Mouse (Mus musculus): ENCODE results near the gene Fam178b. TPM values are rescaled to one million over a fixed set of nuclear protein-coding genes. Genes with fewer than 3 reads are reported as not detected.
"Not testable (repeated sequence)": the region's sequence is repeated elsewhere in the genome, so short reads cannot be mapped to it uniquely, and the experiment has no call there.

Fam178b gene
- polyA plus RNA-seq, 1 experiment from 2014 or later, result 5.5 TPM

DNA sequence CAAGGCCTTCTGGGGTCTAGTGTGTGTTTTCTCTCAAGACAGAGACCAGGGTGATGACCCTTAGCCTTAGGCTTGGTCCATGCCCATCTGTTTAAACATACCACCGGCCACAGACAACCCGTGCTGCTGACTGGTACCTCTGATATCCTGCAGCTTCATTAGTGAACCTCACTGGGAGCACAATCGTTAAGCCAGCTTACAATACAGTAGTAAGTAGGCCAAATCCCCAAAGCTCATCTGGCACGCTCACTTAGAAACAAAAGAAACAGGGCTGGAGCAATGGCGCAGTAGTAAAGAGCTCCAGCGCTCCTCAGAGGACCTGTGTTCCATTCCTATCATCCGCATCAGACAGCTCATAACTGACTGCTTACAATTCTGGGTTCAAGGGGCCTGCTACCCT is 2.1 kb downstream of the Fam178b start:
- 69% methylated on average over 7 of the region's 7 CpGs for WGBS

DNA sequence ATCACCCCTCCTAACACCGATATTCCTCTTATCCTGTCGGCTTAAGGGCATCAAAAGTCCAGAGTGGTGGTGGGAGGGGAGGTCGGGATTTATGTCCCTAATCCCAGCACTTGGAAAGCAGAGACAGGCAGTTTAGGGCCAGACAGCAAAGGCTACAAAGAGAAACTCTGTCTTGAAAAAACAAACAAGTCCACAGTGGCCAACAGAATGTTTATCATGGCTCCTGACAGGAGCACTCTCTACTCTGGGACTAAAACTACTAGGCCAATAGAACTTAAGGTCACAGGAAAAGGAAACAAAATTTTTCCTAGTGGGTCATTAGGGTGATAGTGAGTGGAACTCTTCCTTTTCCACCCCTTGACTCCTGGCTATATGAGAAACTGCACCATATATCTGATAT is 8.0 kb downstream of the Fam178b start:
- Histone ChIP-seq H3K4me3 (ENCODE audit: low read length) (no peak overlapping the region), H3K27me3 (ENCODE audit: control insufficient read depth, insufficient read depth, low read depth, low read length) (no peaks in the 10 kb centered on the region), H3K36me3 (ENCODE audit: control insufficient read depth, insufficient read depth, low read length) (no peaks in the 10 kb centered on the region), H3K4me2 (ENCODE audit: low read depth, low read length) (no peak overlapping the region), H3K4me1 (replicated peaks; ENCODE audit: control insufficient read depth, insufficient read depth, low read length) (no peaks in the 10 kb centered on the region; the same call in 1 of the 2 replicates), H3K27ac (ENCODE audit: low read length) (no peak overlapping the region), H3K9me3 (ENCODE audit: control insufficient read depth, low read length) (no peaks in the 10 kb centered on the region), H3K9ac (ENCODE audit: low read length) (no peak overlapping the region)
- no peak for ATAC-seq (ENCODE audit: low read depth)
- 23% methylated on average over 3 of the region's 3 CpGs for WGBS

More for the DNA sequence above, 2.1 kb downstream of the Fam178b start:
- no peaks in the 10 kb centered on the region for H3K36me3 ChIP-seq (ENCODE audit: control insufficient read depth, insufficient read depth, low read length)
- H3K27me3 ChIP-seq (ENCODE audit: control insufficient read depth, insufficient read depth, low read depth, low read length), result no peaks in the 10 kb centered on the region
- H3K4me1 ChIP-seq (replicated peaks; ENCODE audit: control insufficient read depth, insufficient read depth, low read length), result no peaks in the 10 kb centered on the region; the same call in 1 of the 2 replicates
- H3K9ac ChIP-seq (ENCODE audit: low read length), result no peak overlapping the region
- ATAC-seq (ENCODE audit: low read depth), result no peak
- H3K27ac ChIP-seq (ENCODE audit: low read length), result no peak overlapping the region
- H3K4me2 ChIP-seq (ENCODE audit: low read depth, low read length), result no peak overlapping the region
- H3K9me3 ChIP-seq (ENCODE audit: control insufficient read depth, low read length), result no peaks in the 10 kb centered on the region
- no peak overlapping the region for H3K4me3 ChIP-seq (ENCODE audit: low read length)

DNA sequence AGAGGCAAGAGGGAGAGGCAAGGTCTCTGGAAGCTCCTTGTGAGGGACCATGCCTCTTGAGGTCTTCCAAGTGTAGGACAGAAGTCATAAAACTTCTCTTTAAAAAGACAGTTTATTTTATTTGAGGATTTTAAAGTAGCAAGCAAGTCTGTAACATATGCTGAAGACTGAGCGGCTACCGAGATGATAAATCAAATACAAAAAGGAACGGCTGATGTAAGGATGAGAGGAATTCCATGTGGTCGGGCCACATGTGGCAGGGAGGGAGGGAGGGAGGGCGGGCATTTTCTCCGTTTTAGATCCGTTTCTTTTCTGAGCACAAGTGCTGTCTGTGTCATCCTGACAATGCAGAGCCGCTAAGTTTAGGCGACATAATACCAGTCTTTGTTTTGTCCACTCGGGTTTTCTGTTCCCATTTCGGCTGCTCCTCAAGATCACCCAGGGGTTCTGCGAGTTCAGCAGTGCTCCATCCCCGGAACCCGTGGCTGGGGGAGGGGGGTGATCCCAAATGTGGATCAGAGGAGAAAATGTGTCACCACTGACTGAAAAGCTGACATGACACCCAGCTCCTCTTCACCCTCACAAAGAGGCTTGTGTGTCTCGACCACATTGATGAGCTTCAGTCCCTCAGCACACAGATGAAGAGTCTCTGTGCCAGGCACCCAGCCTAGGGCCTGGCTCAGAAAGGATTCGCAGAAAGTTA is 10.2 kb downstream of the Fam178b start:
- 44% methylated on average over 16 of the region's 16 CpGs for WGBS
- no peak for ATAC-seq (ENCODE audit: low read depth)
- H3K4me2 ChIP-seq (ENCODE audit: low read depth, low read length), result no peak overlapping the region

DNA sequence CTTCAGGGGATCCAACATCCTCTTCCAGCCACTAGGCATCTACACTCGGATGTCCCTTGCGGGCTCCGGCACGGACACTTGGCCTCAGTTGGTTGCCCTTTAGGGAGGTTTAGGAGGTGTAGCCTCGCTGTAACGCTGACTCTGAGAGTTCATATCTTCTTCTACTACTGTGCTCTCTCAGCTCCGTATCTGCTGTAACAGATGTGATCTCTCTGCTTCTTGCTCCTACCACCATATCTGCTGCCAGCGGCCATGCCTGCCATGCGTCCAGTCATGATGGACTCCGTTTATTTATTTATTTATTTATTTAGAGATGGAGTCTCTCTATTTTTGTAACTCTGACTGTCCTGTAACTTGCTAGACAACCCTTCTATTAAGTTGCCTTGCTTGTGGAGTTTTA is 11.7 kb downstream of the Fam178b start:
- Histone ChIP-seq H3K4me3 (ENCODE audit: low read length) (no peak overlapping the region), H3K9ac (ENCODE audit: low read length) (no peak overlapping the region), H3K9me3 (ENCODE audit: control insufficient read depth, low read length) (no peaks in the 10 kb centered on the region), H3K4me1 (replicated peaks; ENCODE audit: control insufficient read depth, insufficient read depth, low read length) (no peaks in the 10 kb centered on the region), H3K4me2 (ENCODE audit: low read depth, low read length) (no peak overlapping the region), H3K27me3 (ENCODE audit: control insufficient read depth, insufficient read depth, low read depth, low read length) (no peaks in the 10 kb centered on the region), H3K36me3 (ENCODE audit: control insufficient read depth, insufficient read depth, low read length) (no peaks in the 10 kb centered on the region), H3K27ac (ENCODE audit: low read length) (no peak overlapping the region)
- 86% methylated on average over 10 of the region's 10 CpGs for WGBS
- no peak for ATAC-seq (ENCODE audit: low read depth)

More for the DNA sequence above, 10.2 kb downstream of the Fam178b start:
- Histone ChIP-seq H3K4me1 (replicated peaks; ENCODE audit: control insufficient read depth, insufficient read depth, low read length) (no peaks in the 10 kb centered on the region), H3K4me3 (ENCODE audit: low read length) (no peak overlapping the region), H3K27me3 (ENCODE audit: control insufficient read depth, insufficient read depth, low read depth, low read length) (no peaks in the 10 kb centered on the region), H3K9ac (ENCODE audit: low read length) (no peak overlapping the region), H3K9me3 (ENCODE audit: control insufficient read depth, low read length) (no peaks in the 10 kb centered on the region), H3K27ac (ENCODE audit: low read length) (no peak overlapping the region), H3K36me3 (ENCODE audit: control insufficient read depth, insufficient read depth, low read length) (no peaks in the 10 kb centered on the region)

DNA sequence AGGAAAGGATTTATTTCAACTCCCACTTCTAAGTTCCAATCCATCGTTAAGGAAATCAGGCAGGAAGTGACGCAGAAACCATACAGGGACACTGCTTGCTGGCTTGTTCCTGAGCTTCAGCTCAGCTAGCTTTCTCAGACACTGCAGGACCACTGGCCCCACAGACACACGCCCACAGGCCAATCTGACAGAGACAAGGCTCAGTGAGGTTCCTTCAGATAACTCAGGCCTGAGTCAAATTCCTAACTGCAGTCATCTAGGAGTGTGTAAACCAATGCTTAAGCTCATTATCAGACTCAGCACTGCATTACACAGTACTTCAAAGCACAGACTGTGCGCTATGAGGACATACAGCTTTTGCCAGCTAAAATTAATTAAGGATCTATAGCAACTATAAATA is 12.7 kb downstream of the Fam178b start:
- H3K36me3 ChIP-seq (ENCODE audit: control insufficient read depth, insufficient read depth, low read length), result no peaks in the 10 kb centered on the region
- 58% methylated on average over 4 of the region's 4 CpGs for WGBS
- no peaks in the 10 kb centered on the region for H3K27me3 ChIP-seq (ENCODE audit: control insufficient read depth, insufficient read depth, low read depth, low read length)
- no peak overlapping the region for H3K4me3 ChIP-seq (ENCODE audit: low read length)
- H3K4me2 ChIP-seq (ENCODE audit: low read depth, low read length), result no peak overlapping the region
- H3K9ac ChIP-seq (ENCODE audit: low read length), result no peak overlapping the region
- ATAC-seq (ENCODE audit: low read depth), result no peak
- H3K4me1 ChIP-seq (replicated peaks; ENCODE audit: control insufficient read depth, insufficient read depth, low read length), result peaks cover 3% of the 10 kb centered on the region; the same call in 1 of the 2 replicates
- H3K27ac ChIP-seq (ENCODE audit: low read length), result no peak overlapping the region
- H3K9me3 ChIP-seq (ENCODE audit: control insufficient read depth, low read length), result no peaks in the 10 kb centered on the region

DNA sequence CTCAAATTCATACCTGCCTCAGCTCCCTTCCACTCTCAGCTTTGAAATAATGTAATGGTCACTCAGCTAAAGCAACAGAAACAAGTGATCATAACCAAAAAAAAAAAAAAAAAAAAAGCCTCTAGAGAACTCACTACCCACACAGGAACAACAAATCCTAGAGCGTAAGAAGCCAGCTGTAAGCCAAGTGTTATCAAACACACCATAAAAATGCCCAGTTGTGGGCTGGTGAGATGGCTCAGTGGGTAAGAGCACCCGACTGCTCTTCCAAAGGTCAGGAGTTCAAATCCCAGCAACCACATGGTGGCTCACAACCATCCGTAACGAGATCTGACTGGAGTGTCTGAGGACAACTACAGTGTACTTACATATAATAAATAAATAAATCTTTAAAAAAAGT is 15.0 kb downstream of the Fam178b start:
- not testable (repeated sequence) for H3K9ac ChIP-seq (ENCODE audit: low read length); H3K4me2 ChIP-seq (ENCODE audit: low read depth, low read length); H3K4me1 ChIP-seq (replicated peaks; ENCODE audit: control insufficient read depth, insufficient read depth, low read length); H3K4me3 ChIP-seq (ENCODE audit: low read length); H3K27me3 ChIP-seq (ENCODE audit: control insufficient read depth, insufficient read depth, low read depth, low read length); H3K9me3 ChIP-seq (ENCODE audit: control insufficient read depth, low read length); H3K36me3 ChIP-seq (ENCODE audit: control insufficient read depth, insufficient read depth, low read length); ATAC-seq (ENCODE audit: low read depth); H3K27ac ChIP-seq (ENCODE audit: low read length)
- 77% methylated on average over 4 of the region's 4 CpGs for WGBS

DNA sequence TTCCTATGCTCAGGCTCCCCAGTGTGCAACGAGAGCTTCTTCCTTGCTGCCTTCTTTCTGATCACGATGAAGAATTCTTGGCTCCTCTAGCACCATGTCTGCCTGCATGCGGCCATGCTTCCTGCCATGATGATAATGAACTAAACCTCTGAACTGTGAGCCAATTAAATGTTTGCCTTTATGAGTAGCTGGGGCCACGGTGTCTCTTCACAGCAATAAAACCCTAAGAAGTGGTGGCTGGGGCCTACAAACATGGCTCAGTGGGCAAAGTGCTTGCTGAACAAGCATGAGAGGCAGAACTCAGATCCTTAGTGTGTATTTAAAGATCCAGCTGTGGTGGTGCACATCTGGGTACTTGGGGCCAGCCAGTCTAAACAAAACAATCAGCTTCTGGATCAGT is 17.0 kb downstream of the Fam178b start:
- Histone ChIP-seq H3K9me3 (ENCODE audit: control insufficient read depth, low read length) (no peaks in the 10 kb centered on the region), H3K4me1 (replicated peaks; ENCODE audit: control insufficient read depth, insufficient read depth, low read length) (peaks cover 4% of the 10 kb centered on the region; the same call in 1 of the 2 replicates), H3K9ac (ENCODE audit: low read length) (no peak overlapping the region), H3K27me3 (ENCODE audit: control insufficient read depth, insufficient read depth, low read depth, low read length) (no peaks in the 10 kb centered on the region), H3K4me3 (ENCODE audit: low read length) (no peak overlapping the region), H3K36me3 (ENCODE audit: control insufficient read depth, insufficient read depth, low read length) (no peaks in the 10 kb centered on the region), H3K27ac (ENCODE audit: low read length) (no peak overlapping the region), H3K4me2 (ENCODE audit: low read depth, low read length) (no peak overlapping the region)
- 52% methylated on average over 4 of the region's 4 CpGs for WGBS
- no peak for ATAC-seq (ENCODE audit: low read depth)

DNA sequence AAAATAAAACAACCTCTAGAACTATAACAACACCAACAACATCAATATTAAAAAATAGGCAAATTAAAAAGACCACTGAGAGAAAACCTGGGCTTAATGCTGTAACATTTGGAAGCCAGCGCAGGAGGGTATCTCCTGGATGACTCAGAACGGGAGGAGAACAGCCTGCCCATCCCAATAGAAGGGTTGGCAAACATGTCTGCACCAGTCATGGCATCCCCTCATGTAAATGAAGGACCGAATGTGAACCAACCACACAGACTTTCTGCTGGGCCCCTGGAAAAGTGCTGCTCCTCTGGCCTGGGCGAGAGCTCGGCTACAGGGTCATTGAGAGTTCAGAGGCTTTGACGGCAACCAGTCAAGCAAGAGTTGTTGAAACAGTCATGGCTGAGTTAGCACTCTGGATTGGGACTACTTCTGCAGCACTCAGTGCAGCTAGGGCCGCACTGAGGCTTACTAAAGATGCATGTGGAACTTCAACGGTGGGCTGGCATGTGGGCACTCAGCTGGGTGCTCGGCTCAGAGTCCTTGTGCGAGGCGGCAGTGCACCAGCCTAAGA is 17.7 kb downstream of the Fam178b start:
- Histone ChIP-seq H3K4me1 (replicated peaks; ENCODE audit: control insufficient read depth, insufficient read depth, low read length) (peaks cover 4% of the 10 kb centered on the region; the same call in 1 of the 2 replicates), H3K36me3 (ENCODE audit: control insufficient read depth, insufficient read depth, low read length) (no peaks in the 10 kb centered on the region), H3K9me3 (ENCODE audit: control insufficient read depth, low read length) (no peaks in the 10 kb centered on the region), H3K27me3 (ENCODE audit: control insufficient read depth, insufficient read depth, low read depth, low read length) (no peaks in the 10 kb centered on the region), H3K27ac (ENCODE audit: low read length) (no peak overlapping the region), H3K4me3 (ENCODE audit: low read length) (no peak overlapping the region), H3K4me2 (ENCODE audit: low read depth, low read length) (no peak overlapping the region), H3K9ac (ENCODE audit: low read length) (no peak overlapping the region)
- 60% methylated on average over 11 of the region's 11 CpGs for WGBS
- 0 out of 2 replicates have a peak, but pooled peaks have one; percentile 15 for ATAC-seq (ENCODE audit: low read depth)

DNA sequence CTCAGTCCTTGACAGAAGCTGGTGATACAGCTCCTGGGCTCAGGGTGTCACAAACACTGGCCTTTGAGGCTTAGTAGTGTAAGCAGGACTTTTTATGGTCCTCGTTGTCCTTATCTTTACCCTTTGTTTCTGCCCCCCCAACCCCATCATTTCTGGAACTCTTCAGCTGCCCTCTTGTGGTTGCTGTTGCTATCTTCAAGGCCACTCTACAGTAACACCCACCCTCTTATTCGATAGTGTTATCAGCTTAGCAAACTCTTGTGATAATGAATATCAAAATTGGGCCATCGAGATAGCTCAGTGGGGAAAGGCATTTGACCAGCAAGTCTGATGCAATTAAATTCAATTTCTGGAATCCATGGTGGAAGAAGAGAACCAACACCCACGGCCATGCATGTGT is 18.5 kb downstream of the Fam178b start:
- H3K27me3 ChIP-seq (ENCODE audit: control insufficient read depth, insufficient read depth, low read depth, low read length), result no peaks in the 10 kb centered on the region
- peaks cover 4% of the 10 kb centered on the region; the same call in 1 of the 2 replicates for H3K4me1 ChIP-seq (replicated peaks; ENCODE audit: control insufficient read depth, insufficient read depth, low read length)
- H3K4me2 ChIP-seq (ENCODE audit: low read depth, low read length), result no peak overlapping the region
- 44% methylated on average over 4 of the region's 4 CpGs for WGBS
- no peak overlapping the region for H3K9ac ChIP-seq (ENCODE audit: low read length)
- H3K27ac ChIP-seq (ENCODE audit: low read length), result no peak overlapping the region
- H3K36me3 ChIP-seq (ENCODE audit: control insufficient read depth, insufficient read depth, low read length), result no peaks in the 10 kb centered on the region
- H3K4me3 ChIP-seq (ENCODE audit: low read length), result no peak overlapping the region
- H3K9me3 ChIP-seq (ENCODE audit: control insufficient read depth, low read length), result no peaks in the 10 kb centered on the region
- no peak for ATAC-seq (ENCODE audit: low read depth)
